Mouse (Mus musculus) forebrain, embryonic 15.5 days (tissue): ENCODE measurements at regions not wholly inside any gene's neighbourhood (a gene's known extent, or its start where the extent isn't known, plus 50 kb on each side); places are given as distances from the start of the nearest gene placed in this dataset.

Experiments used
- ATAC-seq: fragments of 200-750 bp; cut with Nextera tagmentation; replicated peaks from 2 replicates; pipeline ENCODE4 v1.8.0; 2017; ENCODE audit warnings: mild to moderate bottlenecking, moderate TSS enrichment, moderate library complexity
- H3K27ac ChIP-seq: fragments of 300-500 bp; sonication (generic); replicated peaks from 2 replicates; pipeline ENCODE4 v1.5.1; 2015; ENCODE audit warnings: mild to moderate bottlenecking, inconsistent platforms
- H3K27me3 ChIP-seq: fragments of 300-500 bp; sonication (generic); 2 replicates; pipeline ENCODE4 v1.6.1; 2015; ENCODE audit warnings: inconsistent platforms
- H3K36me3 ChIP-seq: fragments of 300-500 bp; sonication (generic); 2 replicates; pipeline ENCODE4 v1.6.1; 2015; ENCODE audit warnings: mild to moderate bottlenecking, inconsistent platforms
- H3K4me1 ChIP-seq: fragments of 300-500 bp; sonication (generic); 2 replicates; pipeline ENCODE4 v1.6.1; 2015; ENCODE audit warnings: inconsistent platforms
- H3K4me2 ChIP-seq: fragments of 300-500 bp; sonication (generic); replicated peaks from 2 replicates; pipeline ENCODE4 v1.6.1; 2015; ENCODE audit warnings: mild to moderate bottlenecking, inconsistent platforms
- H3K4me3 ChIP-seq: fragments of 300-500 bp; sonication (generic); 2 replicates; pipeline ENCODE4 v1.5.1; 2015; ENCODE audit warnings: mild to moderate bottlenecking, inconsistent platforms
- H3K9ac ChIP-seq: fragments of 300-500 bp; sonication (generic); replicated peaks from 2 replicates; pipeline ENCODE4 v1.6.1; 2015; ENCODE audit warnings: mild to moderate bottlenecking, inconsistent platforms
- H3K9me3 ChIP-seq: fragments of 300-500 bp; sonication (generic); 2 replicates; pipeline ENCODE4 v1.6.1; 2016; ENCODE audit warnings: inconsistent platforms
- whole genome bisulfite sequencing: fragments of 180-500 bp; shearing (Covaris S2); methylation state at CpG from one replicate; pipeline ENCODE4 v1.1.7; 2015; ENCODE audit warnings: mixed read lengths; 5-methylcytosine and 5-hydroxymethylcytosine counted together

- Histone ChIP-seq H3K36me3 (no peaks in the 10 kb centered on the region), H3K4me3 (no peak overlapping the region), H3K4me2 (no peak overlapping the region), H3K27me3 (no peaks in the 10 kb centered on the region), H3K9ac (no peak overlapping the region), H3K9me3 (no peaks in the 10 kb centered on the region), H3K27ac (no peak overlapping the region), H3K4me1 (no peaks in the 10 kb centered on the region)
- 84% methylated on average over 6 of the region's 6 CpGs for WGBS
- no peak for ATAC-seq
Measured at GRCm38 (mm10) chr7:95852630-95853029, 318.4 kb upstream of the Tenm4 start.

GRCm38 (mm10) chr7:95853225-95853812 lies 317.7 kb upstream of the Tenm4 start:
- Histone ChIP-seq H3K27ac (no peak overlapping the region), H3K4me1 (no peaks in the 10 kb centered on the region), H3K36me3 (no peaks in the 10 kb centered on the region), H3K4me2 (no peak overlapping the region), H3K9ac (no peak overlapping the region), H3K9me3 (no peaks in the 10 kb centered on the region), H3K27me3 (no peaks in the 10 kb centered on the region), H3K4me3 (no peak overlapping the region)
- 90% methylated on average over 6 of the region's 6 CpGs for WGBS
- ATAC-seq, result no peak

GRCm38 (mm10) chr7:95858247-95858646 lies 312.8 kb upstream of the Tenm4 start:
- Histone ChIP-seq H3K36me3 (no peaks in the 10 kb centered on the region), H3K9me3 (no peaks in the 10 kb centered on the region), H3K9ac (no peak overlapping the region), H3K27me3 (no peaks in the 10 kb centered on the region), H3K4me3 (no peak overlapping the region), H3K4me2 (no peak overlapping the region), H3K4me1 (no peaks in the 10 kb centered on the region), H3K27ac (no peak overlapping the region)
- ATAC-seq, result no peak

- no peak overlapping the region for H3K9ac ChIP-seq
- no peaks in the 10 kb centered on the region for H3K9me3 ChIP-seq
- no peak for ATAC-seq
- H3K36me3 ChIP-seq, result no peaks in the 10 kb centered on the region
- no peak overlapping the region for H3K27ac ChIP-seq
- no peak overlapping the region for H3K4me2 ChIP-seq
- no peaks in the 10 kb centered on the region for H3K27me3 ChIP-seq
- H3K4me3 ChIP-seq, result no peak overlapping the region
- 45% methylated on average over 3 of the region's 3 CpGs for WGBS
- H3K4me1 ChIP-seq, result no peaks in the 10 kb centered on the region
Measured at GRCm38 (mm10) chr7:95864233-95864632, 306.8 kb upstream of the Tenm4 start.

- H3K4me1 ChIP-seq, result no peaks in the 10 kb centered on the region
- no peak for ATAC-seq
- 53% methylated on average over 3 of the region's 3 CpGs for WGBS
- no peaks in the 10 kb centered on the region for H3K27me3 ChIP-seq
- no peaks in the 10 kb centered on the region for H3K9me3 ChIP-seq
- H3K9ac ChIP-seq, result no peak overlapping the region
- no peak overlapping the region for H3K27ac ChIP-seq
- H3K4me2 ChIP-seq, result no peak overlapping the region
- H3K36me3 ChIP-seq, result no peaks in the 10 kb centered on the region
- H3K4me3 ChIP-seq, result no peak overlapping the region
Measured at GRCm38 (mm10) chr7:95865270-95865669, 305.8 kb upstream of the Tenm4 start.

GRCm38 (mm10) chr7:95868753-95869152 lies 302.3 kb upstream of the Tenm4 start:
- 84% methylated on average over 6 of the region's 6 CpGs for WGBS
- Histone ChIP-seq H3K4me1 (no peaks in the 10 kb centered on the region), H3K36me3 (no peaks in the 10 kb centered on the region), H3K27ac (no peak overlapping the region), H3K9ac (no peak overlapping the region), H3K27me3 (no peaks in the 10 kb centered on the region), H3K4me2 (no peak overlapping the region), H3K9me3 (no peaks in the 10 kb centered on the region), H3K4me3 (no peak overlapping the region)
- ATAC-seq, result no peak

GRCm38 (mm10) chr7:95880576-95881267 lies 290.3 kb upstream of the Tenm4 start:
- Histone ChIP-seq H3K36me3 (no peaks in the 10 kb centered on the region), H3K4me2 (no peak overlapping the region), H3K27ac (no peak overlapping the region), H3K27me3 (no peaks in the 10 kb centered on the region), H3K9me3 (no peaks in the 10 kb centered on the region), H3K9ac (no peak overlapping the region), H3K4me3 (no peak overlapping the region), H3K4me1 (0 out of 2 replicates have a peak, but pooled peaks cover 4% of the 10 kb centered on the region)
- no peak for ATAC-seq
- 59% methylated on average over 3 of the region's 3 CpGs for WGBS

GRCm38 (mm10) chr7:95901524-95901923 lies 269.5 kb upstream of the Tenm4 start:
- Histone ChIP-seq H3K9ac (no peak overlapping the region), H3K4me2 (no peak overlapping the region), H3K4me3 (no peak overlapping the region), H3K27me3 (no peaks in the 10 kb centered on the region), H3K36me3 (no peaks in the 10 kb centered on the region), H3K27ac (no peak overlapping the region), H3K9me3 (no peaks in the 10 kb centered on the region), H3K4me1 (no peaks in the 10 kb centered on the region)
- ATAC-seq, result no peak
- WGBS, result 75% methylated on average over 3 of the region's 3 CpGs

GRCm38 (mm10) chr7:95914406-95915080 lies 256.5 kb upstream of the Tenm4 start:
- Histone ChIP-seq H3K9me3 (no peaks in the 10 kb centered on the region), H3K4me1 (no peaks in the 10 kb centered on the region), H3K36me3 (no peaks in the 10 kb centered on the region), H3K9ac (no peak overlapping the region), H3K4me3 (no peak overlapping the region), H3K4me2 (no peak overlapping the region), H3K27ac (no peak overlapping the region), H3K27me3 (no peaks in the 10 kb centered on the region)
- no peak for ATAC-seq
- 75% methylated on average over 4 of the region's 4 CpGs for WGBS

- no peaks in the 10 kb centered on the region for H3K4me1 ChIP-seq
- no peaks in the 10 kb centered on the region for H3K36me3 ChIP-seq
- WGBS, result 78% methylated on average over 3 of the region's 3 CpGs
- H3K9ac ChIP-seq, result no peak overlapping the region
- no peak overlapping the region for H3K4me3 ChIP-seq
- no peak for ATAC-seq
- no peak overlapping the region for H3K27ac ChIP-seq
- no peaks in the 10 kb centered on the region for H3K27me3 ChIP-seq
- no peak overlapping the region for H3K4me2 ChIP-seq
- no peaks in the 10 kb centered on the region for H3K9me3 ChIP-seq
Measured at GRCm38 (mm10) chr7:95919932-95920331, 251.1 kb upstream of the Tenm4 start.

GRCm38 (mm10) chr7:95924805-95925204 lies 246.2 kb upstream of the Tenm4 start:
- no peak overlapping the region for H3K27ac ChIP-seq
- H3K9ac ChIP-seq, result no peak overlapping the region
- no peak overlapping the region for H3K4me2 ChIP-seq
- no peak for ATAC-seq
- H3K4me3 ChIP-seq, result no peak overlapping the region
- H3K36me3 ChIP-seq, result no peaks in the 10 kb centered on the region
- H3K9me3 ChIP-seq, result no peaks in the 10 kb centered on the region
- no peaks in the 10 kb centered on the region for H3K27me3 ChIP-seq
- H3K4me1 ChIP-seq, result no peaks in the 10 kb centered on the region
- WGBS, result 80% methylated on average over 2 of the region's 2 CpGs

GRCm38 (mm10) chr7:95926119-95927039 lies 244.7 kb upstream of the Tenm4 start:
- 65% methylated on average over 6 of the region's 6 CpGs for whole genome bisulfite sequencing
- H3K27ac ChIP-seq, result no peak overlapping the region
- no peak for ATAC-seq
- no peak overlapping the region for H3K4me2 ChIP-seq
- no peaks in the 10 kb centered on the region for H3K9me3 ChIP-seq
- no peak overlapping the region for H3K9ac ChIP-seq
- H3K27me3 ChIP-seq, result no peaks in the 10 kb centered on the region
- H3K36me3 ChIP-seq, result no peaks in the 10 kb centered on the region
- no peaks in the 10 kb centered on the region for H3K4me1 ChIP-seq
- no peak overlapping the region for H3K4me3 ChIP-seq
